Mouse (Mus musculus) liver, adult 2 months (tissue): ENCODE results near the gene Ptpn21.

Experiments
- CTCF ChIP-seq: fragments of 200-500 bp; IDR thresholded peaks from 2 replicates; pipeline ENCODE4 v1.5.1; 2011; ENCODE audit warnings: low read depth, low read length, control low read depth
- POLR2A ChIP-seq: fragments of 200-500 bp; IDR thresholded peaks from 2 replicates; pipeline ENCODE4 v1.6.1; 2011; ENCODE audit warnings: low read length, control low read depth; ENCODE audit not compliant: insufficient read depth; ENCODE audit errors: extremely low read depth

GRCm38 (mm10) chr12:98721030-98721429 is 16.2 kb downstream of the Ptpn21 start:
- no peak for TF ChIP-seq CTCF
- no peak for TF ChIP-seq POLR2A
